Comparison of ENCODE assay signal across 13 mouse cellular contexts in genomic region chrX:163181588-163181987, GRCm38 (mm10).
DNase-seq lines count a peak whose midpoint lies in the region; ATAC-seq and TF ChIP-seq lines count a peak whose summit lies in the region.
"Had no signal": no experiment of that assay in that cellular context is flagged by ENCODE, and none has a peak within 500 bp of the region (broad histone marks: within the 10 kb centered on the region; RNA-seq: fewer than 3 reads in every experiment).

No protein-coding gene starts in this region.

- DNase-seq in hindbrain, embryonic 11.5 days (ENCODE audit: low spot score) = peak; percentile 7
- no peak for DNase-seq in midbrain, postnatal 0 days (ENCODE audit: low spot score)
- DNase-seq in adrenal gland, postnatal 14 days = peak; percentile 23
- peak; percentile 13 for DNase-seq in splenic B cell, adult 2 months (ENCODE audit: low read depth, low spot score)
- DNase-seq in neural tube, embryonic 10.5 days (ENCODE audit: extremely low spot score, low spot score) = no peak
- no peak for DNase-seq in spleen, postnatal 36 days (ENCODE audit: low spot score in 2 of 2)
- DNase-seq: cerebellum, adult 2 months; midbrain, embryonic 14.5 days had no signal

- WGBS in hindbrain, embryonic 11.5 days = 94% methylated on average over 3 of the region's 3 CpGs
- 89% methylated on average over 3 of the region's 3 CpGs for WGBS in hindbrain, embryonic 12.5 days
- WGBS in midbrain, postnatal 0 days = 93% methylated on average over 3 of the region's 3 CpGs
- WGBS in midbrain, embryonic 13.5 days = 93% methylated on average over 3 of the region's 3 CpGs

- no peak overlapping the region for H3K4me3 ChIP-seq in hindbrain, embryonic 11.5 days (ENCODE audit: low read depth, low read length)
- H3K4me3 ChIP-seq in hindbrain, embryonic 12.5 days = no peak overlapping the region
- no peak overlapping the region for H3K4me3 ChIP-seq in midbrain, postnatal 0 days (ENCODE audit: low read depth, low read length)
- no peak overlapping the region for H3K4me3 ChIP-seq in midbrain, embryonic 13.5 days (replicated peaks)
- H3K4me3 ChIP-seq: erythroblast, embryonic 14.5 days; hindbrain, embryonic 15.5 days had no signal

- no peaks in the 10 kb centered on the region for H3K9me3 ChIP-seq in hindbrain, embryonic 11.5 days (ENCODE audit: control insufficient read depth, low read length)
- no peaks in the 10 kb centered on the region for H3K9me3 ChIP-seq in hindbrain, embryonic 12.5 days (replicated peaks)
- H3K9me3 ChIP-seq in midbrain, postnatal 0 days (ENCODE audit: low read length) = no peaks in the 10 kb centered on the region
- no peaks in the 10 kb centered on the region for H3K9me3 ChIP-seq in midbrain, embryonic 13.5 days
- H3K9me3 ChIP-seq: hindbrain, embryonic 15.5 days had no signal

- no peak for ATAC-seq in hindbrain, embryonic 11.5 days (ENCODE audit: low FRiP score)
- no peak for ATAC-seq in hindbrain, embryonic 12.5 days (ENCODE audit: low FRiP score)
- no peak for ATAC-seq in midbrain, postnatal 0 days (ENCODE audit: low FRiP score)
- no peak for ATAC-seq in midbrain, embryonic 13.5 days

- no peak overlapping the region for H3K27ac ChIP-seq in hindbrain, embryonic 11.5 days (ENCODE audit: low read depth, low read length)
- no peak overlapping the region for H3K27ac ChIP-seq in hindbrain, embryonic 12.5 days
- H3K27ac ChIP-seq in midbrain, postnatal 0 days (ENCODE audit: low read depth, low read length) = no peak overlapping the region
- H3K27ac ChIP-seq in midbrain, embryonic 13.5 days = no peak overlapping the region
- H3K27ac ChIP-seq: hindbrain, embryonic 15.5 days; liver, embryonic 14.5 days had no signal

- no peak overlapping the region for H3K4me2 ChIP-seq in hindbrain, embryonic 11.5 days (replicated peaks; ENCODE audit: low read depth, low read length)
- no peak overlapping the region for H3K4me2 ChIP-seq in hindbrain, embryonic 12.5 days (replicated peaks)
- H3K4me2 ChIP-seq in midbrain, postnatal 0 days (ENCODE audit: low read depth, low read length, poor library complexity, severe bottlenecking) = no peak overlapping the region
- H3K4me2 ChIP-seq in midbrain, embryonic 13.5 days (replicated peaks) = no peak overlapping the region
- H3K4me2 ChIP-seq: hindbrain, embryonic 15.5 days had no signal

- no peaks in the 10 kb centered on the region for H3K4me1 ChIP-seq in hindbrain, embryonic 11.5 days (replicated peaks; ENCODE audit: control insufficient read depth, insufficient read depth, low read length)
- H3K4me1 ChIP-seq in hindbrain, embryonic 12.5 days = no peaks in the 10 kb centered on the region
- H3K4me1 ChIP-seq in midbrain, postnatal 0 days (ENCODE audit: insufficient read depth, low read length) = no peaks in the 10 kb centered on the region
- no peaks in the 10 kb centered on the region for H3K4me1 ChIP-seq in midbrain, embryonic 13.5 days (replicated peaks)
- H3K4me1 ChIP-seq: hindbrain, embryonic 15.5 days had no signal

- no peaks in the 10 kb centered on the region for H3K27me3 ChIP-seq in hindbrain, embryonic 11.5 days (ENCODE audit: control insufficient read depth, insufficient read depth, low read length)
- no peaks in the 10 kb centered on the region for H3K27me3 ChIP-seq in hindbrain, embryonic 12.5 days
- H3K27me3 ChIP-seq in midbrain, postnatal 0 days (ENCODE audit: insufficient read depth, low read length) = no peaks in the 10 kb centered on the region
- H3K27me3 ChIP-seq in midbrain, embryonic 13.5 days = peaks cover 3% of the 10 kb centered on the region; the same call in 1 of the 2 replicates
- no peaks in the 10 kb centered on the region for H3K27me3 ChIP-seq in splenic B cell, adult 2 months (ENCODE audit: control insufficient read depth, insufficient read depth, low read length, poor library complexity, severe bottlenecking)
- H3K27me3 ChIP-seq: hindbrain, embryonic 15.5 days had no signal

- peak; percentile 21; the same call in 1 of the 2 replicates for TF ChIP-seq CTCF in midbrain, postnatal 0 days (IDR thresholded peaks at IDR 0.05)

- no peaks in the 10 kb centered on the region for H3K36me3 ChIP-seq in hindbrain, embryonic 11.5 days (ENCODE audit: control insufficient read depth, insufficient read depth, low read length)
- H3K36me3 ChIP-seq in hindbrain, embryonic 12.5 days = no peaks in the 10 kb centered on the region
- no peaks in the 10 kb centered on the region for H3K36me3 ChIP-seq in midbrain, postnatal 0 days (ENCODE audit: insufficient read depth, low read length)
- no peaks in the 10 kb centered on the region for H3K36me3 ChIP-seq in midbrain, embryonic 13.5 days
- no peaks in the 10 kb centered on the region for H3K36me3 ChIP-seq in splenic B cell, adult 2 months (ENCODE audit: control insufficient read depth, insufficient read depth, low read length, poor library complexity, severe bottlenecking)
- H3K36me3 ChIP-seq: hindbrain, embryonic 15.5 days had no signal

- H3K9ac ChIP-seq in hindbrain, embryonic 11.5 days (ENCODE audit: low read depth, low read length) = no peak overlapping the region
- H3K9ac ChIP-seq in hindbrain, embryonic 12.5 days = no peak overlapping the region
- no peak overlapping the region for H3K9ac ChIP-seq in midbrain, postnatal 0 days (replicated peaks; ENCODE audit: low read length, poor library complexity, severe bottlenecking)
- H3K9ac ChIP-seq in midbrain, embryonic 13.5 days (replicated peaks) = no peak overlapping the region
- H3K9ac ChIP-seq: hindbrain, embryonic 15.5 days; liver, embryonic 14.5 days had no signal

Comparison
In these comparisons a context has a peak if more than half of its experiments do, and no peak if none do; other contexts are left out.
1. DNase-seq: peak in hindbrain, embryonic 11.5 days (single experiment), adrenal gland, postnatal 14 days (single experiment) and splenic B cell, adult 2 months (single experiment); none in midbrain, postnatal 0 days (single experiment), neural tube, embryonic 10.5 days (single experiment) and spleen, postnatal 36 days (0 of 2).